Mouse (Mus musculus) embryonic facial prominence, embryonic 15.5 days (tissue): ENCODE data around the gene Pdyn. TPM values are rescaled to one million over a fixed set of nuclear protein-coding genes. Genes with fewer than 3 reads are reported as not detected.

Experiments used
- ATAC-seq: fragments of 200-750 bp; cut with Nextera tagmentation; 2 replicates; pipeline ENCODE4 v1.8.0; 2017; ENCODE audit warnings: low read depth, moderate TSS enrichment; ENCODE audit not compliant: insufficient number of reproducible peaks, low FRiP score, low TSS enrichment
- H3K27ac ChIP-seq: fragments of 300-500 bp; sonication (generic); replicated peaks from 2 replicates; pipeline ENCODE4 v1.5.1; 2015; ENCODE audit warnings: mild to moderate bottlenecking, inconsistent platforms
- H3K27me3 ChIP-seq: fragments of 300-500 bp; sonication (generic); 2 replicates; pipeline ENCODE4 v1.6.1; 2015; ENCODE audit warnings: inconsistent platforms
- H3K36me3 ChIP-seq: fragments of 300-500 bp; sonication (generic); 2 replicates; pipeline ENCODE4 v1.6.1; 2015; ENCODE audit warnings: mild to moderate bottlenecking, inconsistent platforms
- H3K4me1 ChIP-seq: fragments of 300-500 bp; sonication (generic); 2 replicates; pipeline ENCODE4 v1.6.1; 2015; ENCODE audit warnings: inconsistent platforms
- H3K4me2 ChIP-seq: fragments of 300-500 bp; sonication (generic); replicated peaks from 2 replicates; pipeline ENCODE4 v1.6.1; 2015; ENCODE audit warnings: mild to moderate bottlenecking, inconsistent platforms
- H3K4me3 ChIP-seq: fragments of 300-500 bp; sonication (generic); replicated peaks from 2 replicates; pipeline ENCODE4 v1.5.1; 2015; ENCODE audit warnings: mild to moderate bottlenecking, inconsistent platforms
- H3K9ac ChIP-seq: fragments of 300-500 bp; sonication (generic); 2 replicates; pipeline ENCODE4 v1.6.1; 2015; ENCODE audit warnings: inconsistent platforms
- H3K9me3 ChIP-seq: fragments of 300-500 bp; sonication (generic); replicated peaks from 2 replicates; pipeline ENCODE4 v1.6.1; 2016; ENCODE audit warnings: inconsistent platforms
- WGBS: fragments of 180-500 bp; shearing (Covaris S2); methylation state at CpG from one replicate; pipeline ENCODE4 v1.1.7; 2015; 5-methylcytosine and 5-hydroxymethylcytosine counted together
- polyA plus RNA-seq: library from polyadenylated mRNA; unstranded; fragments of >200 nt; fragmentation: Nextera tagmentation; extraction: Ambion mirVana; gene quantifications from 2 replicates; pipeline ENCODE4 v1.2.1, GENCODE M21; 2015

Pdyn gene
- polyA plus RNA-seq = not detected in 2 replicates

DNA sequence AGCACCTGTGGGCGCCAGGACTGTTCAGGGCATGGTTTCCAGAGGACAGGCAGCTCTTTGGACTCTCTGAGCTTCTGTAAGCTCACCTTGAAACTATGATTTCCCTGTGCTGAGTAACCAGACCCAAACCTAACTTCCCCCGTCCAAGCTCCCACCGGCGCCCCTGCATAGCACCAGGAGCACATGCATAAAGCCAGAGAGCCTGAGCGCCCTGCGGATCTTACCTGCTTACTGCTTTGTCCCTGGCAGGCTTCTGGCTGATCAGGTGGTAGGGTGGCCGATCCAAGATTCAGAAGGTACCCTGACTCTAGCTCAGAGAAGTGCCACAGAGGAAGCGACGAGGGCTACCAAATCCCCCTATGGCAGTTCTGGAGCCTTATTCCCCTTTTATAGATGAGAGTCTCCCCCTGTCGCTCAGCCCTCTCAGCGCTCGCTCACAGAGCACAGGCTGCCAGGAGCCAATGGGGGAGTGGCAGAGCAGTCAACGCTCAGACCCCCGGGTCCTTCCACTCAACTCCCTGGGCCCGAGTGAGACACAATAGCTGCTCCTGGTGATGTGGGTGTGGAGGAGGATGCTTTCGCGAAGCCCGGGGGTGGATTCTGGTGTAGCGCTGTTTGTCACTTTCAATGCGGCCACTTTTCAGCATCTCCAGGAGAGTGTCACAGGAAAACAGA, at the start of gene Pdyn:
Gene Pdyn, minus strand, starts transcription at position 361 of the 675 bp plus-strand sequence.
- Histone ChIP-seq H3K4me2 (no peak within 1 kb of the TSS), H3K4me1 (no peaks in the 10 kb centered on the region), H3K9ac (no peak within 1 kb of the TSS), H3K27ac (no peak within 1 kb of the TSS), H3K36me3 (no peaks in the 10 kb centered on the region), H3K27me3 (peaks cover 43% of the 10 kb centered on the region), H3K9me3 (no peaks in the 10 kb centered on the region), H3K4me3 (no peak within 1 kb of the TSS)
- 7% methylated on average over 20 of the region's 20 CpGs for WGBS
- no peak for ATAC-seq

- Histone ChIP-seq H3K4me1 (no peaks in the 10 kb centered on the region), H3K9me3 (no peaks in the 10 kb centered on the region), H3K27ac (no peak overlapping the region), H3K4me2 (no peak overlapping the region), H3K36me3 (no peaks in the 10 kb centered on the region), H3K27me3 (no peaks in the 10 kb centered on the region), H3K4me3 (no peak overlapping the region), H3K9ac (no peak overlapping the region)
- 86% methylated on average over 7 of the region's 7 CpGs for WGBS
- ATAC-seq = no peak
Measured at GRCm38 (mm10) chr2:129742016-129742415, 42.4 kb upstream of the Pdyn start.

DNA sequence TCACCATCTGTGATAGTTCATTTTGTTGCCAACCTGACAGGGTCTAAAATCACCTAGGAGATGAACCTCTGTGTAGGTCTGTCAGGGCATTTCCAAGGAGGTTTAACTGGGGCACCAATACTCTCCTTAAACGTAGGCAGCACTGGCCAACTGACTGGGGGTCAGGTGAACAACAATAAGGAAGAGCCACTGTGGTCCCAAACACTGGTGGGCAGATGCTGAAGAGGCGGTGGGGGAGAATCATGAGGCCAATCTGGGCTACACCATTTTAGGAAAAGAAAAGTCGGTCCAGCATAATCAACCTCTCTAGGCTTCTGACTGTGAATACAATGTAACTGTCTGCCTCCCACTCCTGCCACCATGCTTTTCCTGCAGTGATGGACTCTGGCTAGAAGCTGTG, 40.9 kb upstream of the Pdyn start:
- H3K9me3 ChIP-seq = no peaks in the 10 kb centered on the region
- no peaks in the 10 kb centered on the region for H3K4me1 ChIP-seq
- no peak overlapping the region for H3K9ac ChIP-seq
- no peak overlapping the region for H3K4me3 ChIP-seq
- H3K4me2 ChIP-seq = no peak overlapping the region
- 85% methylated on average over 3 of the region's 3 CpGs for WGBS
- no peak for ATAC-seq
- H3K27ac ChIP-seq = no peak overlapping the region
- no peaks in the 10 kb centered on the region for H3K36me3 ChIP-seq
- no peaks in the 10 kb centered on the region for H3K27me3 ChIP-seq

DNA sequence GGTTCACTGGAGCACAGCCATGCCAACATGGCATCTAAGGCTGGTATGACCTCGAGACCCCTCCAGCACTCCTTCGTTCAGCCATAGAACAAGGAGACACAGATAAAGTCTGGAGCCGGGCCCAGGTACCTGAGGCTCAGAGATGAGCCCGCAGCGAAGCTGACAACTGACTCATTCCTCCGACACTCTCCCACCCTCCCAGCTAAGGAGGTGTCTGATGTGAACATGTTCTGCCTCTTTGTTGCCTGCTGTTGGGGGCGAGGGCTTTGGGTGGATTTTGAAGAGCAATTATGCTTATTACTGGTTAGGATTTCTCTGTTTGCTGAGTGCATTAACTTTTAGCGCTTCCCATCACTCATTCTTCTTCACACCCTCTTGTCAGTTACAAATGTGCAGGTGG, 34.4 kb upstream of the Pdyn start:
- H3K9me3 ChIP-seq = no peaks in the 10 kb centered on the region
- no peaks in the 10 kb centered on the region for H3K27me3 ChIP-seq
- no peaks in the 10 kb centered on the region for H3K36me3 ChIP-seq
- no peak overlapping the region for H3K4me3 ChIP-seq
- no peak overlapping the region for H3K4me2 ChIP-seq
- no peak for ATAC-seq
- 67% methylated on average over 8 of the region's 8 CpGs for WGBS
- no peak overlapping the region for H3K27ac ChIP-seq
- no peak overlapping the region for H3K9ac ChIP-seq
- H3K4me1 ChIP-seq = no peaks in the 10 kb centered on the region

DNA sequence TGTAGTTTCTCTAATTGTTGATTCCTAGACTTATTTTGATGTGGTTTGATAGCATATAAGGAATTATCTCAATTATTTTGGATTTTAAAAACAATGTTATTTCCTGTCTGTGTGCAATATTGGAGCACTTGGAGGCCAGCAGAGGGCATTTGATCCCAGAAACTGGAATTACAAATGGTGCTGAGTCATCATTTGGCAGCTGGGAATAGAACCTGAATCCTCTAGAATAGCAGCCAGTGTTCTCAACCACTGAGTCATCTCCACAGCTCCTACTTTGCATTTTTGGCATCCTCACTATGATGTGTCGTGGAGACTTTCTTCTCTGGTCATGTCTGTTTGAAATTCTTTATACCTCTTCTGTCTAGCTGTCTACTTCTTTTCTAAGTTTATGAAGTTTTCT, 30.0 kb upstream of the Pdyn start:
- H3K27me3 ChIP-seq = no peaks in the 10 kb centered on the region
- H3K4me3 ChIP-seq = no peak overlapping the region
- 83% methylated on average over 1 of the region's 1 CpGs for WGBS
- H3K36me3 ChIP-seq = no peaks in the 10 kb centered on the region
- no peak overlapping the region for H3K9ac ChIP-seq
- no peaks in the 10 kb centered on the region for H3K9me3 ChIP-seq
- ATAC-seq = no peak
- no peak overlapping the region for H3K4me2 ChIP-seq
- H3K4me1 ChIP-seq = no peaks in the 10 kb centered on the region
- no peak overlapping the region for H3K27ac ChIP-seq

- Histone ChIP-seq H3K27me3 (no peaks in the 10 kb centered on the region), H3K4me2 (no peak overlapping the region), H3K27ac (no peak overlapping the region), H3K4me1 (no peaks in the 10 kb centered on the region), H3K36me3 (no peaks in the 10 kb centered on the region), H3K9me3 (no peaks in the 10 kb centered on the region), H3K4me3 (no peak overlapping the region), H3K9ac (no peak overlapping the region)
- WGBS = 14% methylated on average over 10 of the region's 10 CpGs
- no peak for ATAC-seq
Measured at GRCm38 (mm10) chr2:129715671-129716070, 16.0 kb upstream of the Pdyn start.

- H3K4me3 ChIP-seq = no peak overlapping the region
- WGBS = 56% methylated on average over 5 of the region's 5 CpGs
- no peak overlapping the region for H3K27ac ChIP-seq
- no peaks in the 10 kb centered on the region for H3K9me3 ChIP-seq
- no peaks in the 10 kb centered on the region for H3K36me3 ChIP-seq
- ATAC-seq = no peak
- H3K9ac ChIP-seq = no peak overlapping the region
- no peaks in the 10 kb centered on the region for H3K27me3 ChIP-seq
- no peaks in the 10 kb centered on the region for H3K4me1 ChIP-seq
- no peak overlapping the region for H3K4me2 ChIP-seq
Measured at GRCm38 (mm10) chr2:129713026-129713544, 13.4 kb upstream of the Pdyn start.

- no peak overlapping the region for H3K4me2 ChIP-seq
- no peaks in the 10 kb centered on the region for H3K9me3 ChIP-seq
- H3K9ac ChIP-seq = no peak overlapping the region
- H3K27me3 ChIP-seq = peaks cover 32% of the 10 kb centered on the region
- H3K36me3 ChIP-seq = no peaks in the 10 kb centered on the region
- WGBS = 7% methylated on average over 4 of the region's 4 CpGs
- H3K4me1 ChIP-seq = no peaks in the 10 kb centered on the region
- no peak overlapping the region for H3K27ac ChIP-seq
- no peak overlapping the region for H3K4me3 ChIP-seq
- ATAC-seq = no peak
Measured at GRCm38 (mm10) chr2:129696059-129696458, 3.6 kb downstream of the Pdyn start.

DNA sequence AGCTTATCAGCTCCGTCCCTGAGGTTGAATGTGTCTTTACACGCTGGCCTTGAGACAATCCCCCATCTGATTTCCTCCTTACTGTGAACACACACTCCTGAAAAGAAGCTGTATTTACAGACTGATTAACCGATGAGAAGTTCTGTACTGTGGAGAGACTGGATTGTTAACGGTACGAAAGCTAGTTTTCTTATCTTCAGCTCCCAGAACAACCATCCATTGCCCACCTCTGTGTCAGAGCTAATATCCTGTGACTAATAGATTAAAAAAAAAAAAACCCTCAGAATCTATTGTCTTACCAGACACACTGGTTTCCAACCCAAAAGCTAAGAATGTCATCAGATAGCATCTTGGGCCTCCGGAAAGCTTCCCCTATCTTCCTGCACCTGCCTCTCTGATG, 5.3 kb downstream of the Pdyn start:
- ATAC-seq = no peak
- Histone ChIP-seq H3K4me2 (no peak overlapping the region), H3K27ac (no peak overlapping the region), H3K36me3 (no peaks in the 10 kb centered on the region), H3K4me3 (no peak overlapping the region), H3K4me1 (no peaks in the 10 kb centered on the region), H3K9me3 (no peaks in the 10 kb centered on the region), H3K9ac (no peak overlapping the region), H3K27me3 (peaks cover 16% of the 10 kb centered on the region)
- 64% methylated on average over 6 of the region's 6 CpGs for WGBS

GRCm38 (mm10) chr2:129692694-129693093, 7.0 kb downstream of the Pdyn start:
- H3K36me3 ChIP-seq = no peaks in the 10 kb centered on the region
- no peaks in the 10 kb centered on the region for H3K4me1 ChIP-seq
- no peak overlapping the region for H3K27ac ChIP-seq
- peaks cover under 1% of the 10 kb centered on the region for H3K27me3 ChIP-seq
- no peak overlapping the region for H3K4me3 ChIP-seq
- WGBS = 68% methylated on average over 8 of the region's 8 CpGs
- no peak overlapping the region for H3K9ac ChIP-seq
- no peaks in the 10 kb centered on the region for H3K9me3 ChIP-seq
- no peak for ATAC-seq
- no peak overlapping the region for H3K4me2 ChIP-seq

GRCm38 (mm10) chr2:129689694-129690093, 9.9 kb downstream of the Pdyn start:
- H3K9ac ChIP-seq = no peak overlapping the region
- H3K36me3 ChIP-seq = no peaks in the 10 kb centered on the region
- H3K27me3 ChIP-seq = no peaks in the 10 kb centered on the region
- no peak overlapping the region for H3K4me2 ChIP-seq
- WGBS = 80% methylated on average over 7 of the region's 7 CpGs
- no peaks in the 10 kb centered on the region for H3K4me1 ChIP-seq
- ATAC-seq = no peak
- H3K9me3 ChIP-seq = no peaks in the 10 kb centered on the region
- H3K27ac ChIP-seq = no peak overlapping the region
- no peak overlapping the region for H3K4me3 ChIP-seq

DNA sequence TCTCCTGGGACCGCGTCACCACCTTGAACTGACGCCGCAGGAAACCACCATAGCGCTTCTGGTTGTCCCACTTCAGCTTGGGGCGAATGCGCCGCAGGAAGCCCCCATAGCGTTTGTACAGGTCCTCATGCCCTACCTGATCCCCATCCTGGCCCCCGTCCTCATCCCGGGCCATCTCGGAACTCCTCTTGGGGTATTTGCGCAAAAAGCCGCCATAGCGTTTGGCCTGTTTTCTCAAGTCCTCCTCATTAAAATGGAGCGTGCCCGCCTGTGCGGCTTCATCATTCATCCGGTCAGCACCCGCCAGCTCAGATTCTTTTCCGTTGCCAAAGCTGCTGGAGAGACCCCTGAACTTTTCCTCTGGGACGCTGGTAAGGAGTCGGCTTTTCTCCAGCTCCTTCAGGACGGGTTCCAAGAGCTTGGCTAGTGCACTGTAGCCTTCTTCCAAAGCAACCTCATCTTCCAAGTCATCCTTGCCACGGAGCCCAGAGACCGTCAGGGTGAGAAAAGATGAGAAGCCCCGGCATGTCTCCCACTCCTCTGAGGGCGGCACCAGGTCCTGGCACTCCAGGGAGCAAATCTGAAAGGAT, 11.5 kb downstream of the Pdyn start:
- WGBS = 89% methylated on average over 28 of the region's 28 CpGs
- no peak for ATAC-seq

More for the DNA sequence above, 11.5 kb downstream of the Pdyn start:
- Histone ChIP-seq H3K4me3 (no peak overlapping the region), H3K9me3 (no peaks in the 10 kb centered on the region), H3K4me1 (no peaks in the 10 kb centered on the region), H3K9ac (no peak overlapping the region), H3K27me3 (no peaks in the 10 kb centered on the region), H3K27ac (no peak overlapping the region), H3K36me3 (no peaks in the 10 kb centered on the region), H3K4me2 (no peak overlapping the region)
